Mouse (Mus musculus) thymus, adult 18-20 months (tissue): ENCODE results near the gene Ranbp1.

Source experiments
- DNase-seq, 2 experiments: peaks; one replicate each; pipeline ENCODE4 v3.0.0; 2022; ENCODE audit warnings: mixed read lengths in 2 of 2

Ranbp1 gene

GRCm38 (mm10) chr16:18233919-18234670 is 14.4 kb downstream of the Ranbp1 start:
- DNase-seq: no peak

GRCm38 (mm10) chr16:18233451-18233850 is 15.1 kb downstream of the Ranbp1 start:
- peak in 1 of 2 experiments; percentile 58 for DNase-seq

- DNase-seq: no peak
Observed at GRCm38 (mm10) chr16:18231451-18231850, 17.1 kb downstream of the Ranbp1 start.

GRCm38 (mm10) chr16:18231047-18231446 is 17.5 kb downstream of the Ranbp1 start:
- DNase-seq: peak in 1 of 2 experiments; percentile 47

- no peak for DNase-seq
Observed at GRCm38 (mm10) chr16:18230617-18231016, 17.9 kb downstream of the Ranbp1 start.

- DNase-seq: no peak
Observed at GRCm38 (mm10) chr16:18229622-18230021, 18.9 kb downstream of the Ranbp1 start.

- DNase-seq: no peak
Observed at GRCm38 (mm10) chr16:18228856-18229255, 19.7 kb downstream of the Ranbp1 start.

GRCm38 (mm10) chr16:18227897-18228422 is 20.6 kb downstream of the Ranbp1 start:
- no peak for DNase-seq

- DNase-seq: no peak
Observed at GRCm38 (mm10) chr16:18227187-18227586, 21.3 kb downstream of the Ranbp1 start.

GRCm38 (mm10) chr16:18222188-18222587 is 26.3 kb downstream of the Ranbp1 start:
- no peak for DNase-seq

GRCm38 (mm10) chr16:18221543-18221898 is 27.0 kb downstream of the Ranbp1 start:
- DNase-seq: no peak

- DNase-seq: no peak
Observed at GRCm38 (mm10) chr16:18220856-18221542, 27.5 kb downstream of the Ranbp1 start.

- DNase-seq: peak in 1 of 2 experiments; percentile 54
Observed at GRCm38 (mm10) chr16:18220001-18220400, 28.5 kb downstream of the Ranbp1 start.

- no peak for DNase-seq
Observed at GRCm38 (mm10) chr16:18218580-18218996, 29.9 kb downstream of the Ranbp1 start.

GRCm38 (mm10) chr16:18217579-18217978 is 31.0 kb downstream of the Ranbp1 start, which contains the start of gene Ccdc188:
Ccdc188 (plus strand) TSS chr16:18217879.
- no peak for DNase-seq

- no peak for DNase-seq
Observed at GRCm38 (mm10) chr16:18214858-18215257, 33.7 kb downstream of the Ranbp1 start.

GRCm38 (mm10) chr16:18213689-18214088 is 34.8 kb downstream of the Ranbp1 start:
- DNase-seq: no peak

- peak; percentile 57 to 60 for DNase-seq
Observed at GRCm38 (mm10) chr16:18211417-18212171, 36.9 kb downstream of the Ranbp1 start.

GRCm38 (mm10) chr16:18210701-18211416 is 37.7 kb downstream of the Ranbp1 start:
- DNase-seq: no peak

- no peak for DNase-seq
Observed at GRCm38 (mm10) chr16:18203430-18204091, 45.0 kb downstream of the Ranbp1 start.

- no peak for DNase-seq
Observed at GRCm38 (mm10) chr16:18202061-18202460, 46.5 kb downstream of the Ranbp1 start.

GRCm38 (mm10) chr16:18201620-18202019 is 46.9 kb downstream of the Ranbp1 start:
- DNase-seq: no peak
